Mouse (Mus musculus) naive thymus-derived CD4-positive, alpha-beta T cell, adult 2 months (primary cell): ENCODE measurements around the gene Zfp524.
"Not testable (repeated sequence)": the region's sequence is repeated elsewhere in the genome, so short reads cannot be mapped to it uniquely, and the experiment has no call there.

Experiments
- DNase-seq: peaks from one replicate; pipeline ENCODE4 v3.0.0-alpha.2; 2011; ENCODE audit warnings: low read depth

Zfp524 gene

DNA sequence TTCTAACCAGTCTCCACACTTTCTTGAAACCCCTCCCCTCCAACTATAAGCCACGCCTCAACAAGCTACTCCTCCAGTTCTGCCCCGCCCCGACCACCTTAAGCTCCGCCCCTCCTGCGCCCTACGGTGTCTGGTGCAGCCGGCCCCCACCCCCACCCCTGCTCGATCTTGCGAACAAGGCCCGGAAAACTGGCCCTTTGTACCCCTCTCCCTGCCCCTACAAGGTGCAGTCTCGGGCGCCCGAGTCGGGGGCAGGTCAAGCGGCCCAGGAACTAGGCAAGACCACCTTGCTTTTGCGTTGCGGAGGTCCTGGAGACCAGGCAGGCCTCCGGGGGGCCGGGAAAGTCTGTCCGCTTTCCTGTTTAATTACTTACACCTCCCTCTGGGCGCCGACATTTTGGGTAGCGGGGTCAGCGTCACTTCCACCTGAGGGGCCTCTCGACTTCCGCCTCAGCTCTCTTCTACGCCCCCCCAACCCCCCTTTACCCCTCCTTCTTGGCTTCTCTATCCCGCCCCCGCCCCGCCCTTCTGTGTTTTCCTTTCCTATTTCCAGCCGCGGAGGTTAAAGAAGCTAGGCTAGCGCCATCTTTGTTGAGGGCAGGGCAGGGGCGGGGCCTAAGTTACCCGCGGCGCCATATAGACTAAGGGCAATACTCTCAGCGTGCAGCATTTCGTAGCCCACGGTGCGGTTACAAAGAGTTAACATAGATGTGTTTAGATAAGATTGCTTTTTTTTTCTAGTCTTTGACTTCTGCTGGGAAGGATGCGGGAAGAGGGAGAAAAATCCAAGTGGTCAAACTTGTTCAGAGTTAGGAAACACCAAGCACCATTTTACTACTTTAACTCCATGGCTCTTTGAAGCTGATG lies at the start of gene Zfp524, which contains the start of gene Fiz1:
Gene Zfp524 (plus strand): TSS at position 165 of the 867 bp plus-strand sequence.
Gene Fiz1 (minus strand): TSS at position 447 of the 867 bp plus-strand sequence.
- DNase-seq: peak; percentile 99

DNA sequence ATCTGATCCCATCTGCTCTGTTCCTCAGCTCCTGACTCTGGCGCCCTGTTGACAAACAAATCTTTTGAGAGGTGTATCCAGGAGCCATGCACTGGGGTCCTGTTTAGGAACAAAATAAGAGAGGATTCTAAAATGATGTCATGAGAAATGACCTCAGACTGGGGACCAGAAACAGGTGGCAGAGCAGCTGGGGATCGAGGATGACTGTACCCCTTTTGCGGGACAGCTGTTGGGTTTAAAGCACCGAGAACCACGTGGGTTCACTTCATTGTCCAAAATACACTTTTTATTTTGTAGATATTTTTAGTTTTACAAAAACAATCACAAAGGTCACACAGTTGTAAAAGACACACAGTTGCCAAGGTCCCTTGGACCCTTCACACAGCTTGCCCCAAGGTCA lies 49.2 kb upstream of the Zfp524 start:
- DNase-seq: no peak

DNA sequence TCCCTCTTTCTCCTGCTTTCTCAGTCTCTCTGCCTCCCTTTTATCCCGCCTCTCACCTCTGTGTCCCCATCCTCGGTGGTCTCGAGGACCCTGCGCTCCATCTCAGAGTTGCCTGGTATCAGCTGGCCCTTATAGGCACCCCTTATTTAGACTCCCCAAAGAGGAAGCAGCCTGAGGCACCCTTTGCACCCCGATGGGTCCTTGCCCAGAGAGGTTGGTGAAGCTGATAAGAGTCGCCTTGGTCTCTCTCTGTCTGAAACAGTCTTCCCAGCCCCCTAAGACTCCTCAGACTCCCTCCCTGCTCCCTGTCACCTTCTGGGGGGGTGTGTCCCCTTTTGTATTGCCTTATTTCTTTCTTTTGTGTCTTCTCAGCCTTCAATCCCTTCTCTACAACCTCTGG lies 43.1 kb upstream of the Zfp524 start, which contains the start of gene Sbk3:
Gene Sbk3 (minus strand): TSS at position 101 of the 400 bp plus-strand sequence.
- no peak for DNase-seq

DNA sequence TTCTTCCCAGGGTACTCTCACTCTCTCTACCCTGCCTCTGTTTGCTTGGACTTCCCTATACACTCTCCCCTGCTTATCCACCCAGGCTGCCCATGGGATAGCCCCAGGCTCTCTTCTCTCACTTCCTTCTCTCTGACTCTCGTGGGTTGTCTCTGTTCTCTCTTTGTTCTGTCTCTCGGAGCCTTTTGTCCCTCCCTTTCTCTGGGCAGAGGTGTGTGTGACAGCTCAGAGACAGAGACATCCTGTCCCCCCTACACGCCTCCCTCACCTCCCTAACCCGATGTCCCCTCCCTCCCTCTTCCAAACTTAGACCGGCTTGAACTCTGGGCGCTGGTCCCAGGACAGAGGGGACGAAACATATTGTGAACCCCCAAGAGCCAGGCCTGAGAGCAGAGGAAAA lies 42.5 kb upstream of the Zfp524 start:
- no peak for DNase-seq

DNA sequence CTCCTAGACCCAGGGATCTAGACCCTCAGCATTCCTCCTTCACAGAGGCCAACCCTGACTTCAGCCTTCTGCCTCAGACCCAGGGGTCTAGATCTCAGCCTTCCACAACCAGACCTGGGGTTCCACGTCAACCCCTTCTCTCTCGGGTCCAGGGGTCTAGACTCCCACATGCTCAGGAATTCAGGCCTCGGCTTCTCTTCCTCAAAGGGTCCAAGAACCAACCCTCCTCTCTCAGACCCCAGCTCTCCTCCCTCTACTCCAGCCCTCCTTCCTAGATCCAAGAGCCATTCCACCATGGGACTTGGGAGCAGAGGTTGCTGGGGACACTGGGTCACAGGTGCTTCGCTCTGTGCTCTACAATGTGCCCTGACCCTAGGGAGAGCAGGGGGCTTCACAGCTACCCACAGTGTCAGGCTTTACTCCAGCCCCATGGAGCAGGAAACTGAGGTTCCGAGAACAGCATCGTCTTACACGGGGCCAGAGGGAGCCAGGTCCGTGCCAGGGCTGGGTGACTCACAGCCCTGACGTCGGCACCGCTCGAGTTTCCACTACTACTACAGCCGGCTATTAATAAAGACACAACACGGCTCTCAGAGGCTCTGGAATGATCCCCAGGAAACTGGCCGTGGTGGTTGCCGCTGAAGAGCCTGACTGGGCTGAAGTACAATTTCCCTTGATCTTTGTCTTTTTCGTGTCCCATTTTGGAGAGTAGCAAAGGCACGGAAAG lies 41.7 kb upstream of the Zfp524 start:
- no peak for DNase-seq

DNA sequence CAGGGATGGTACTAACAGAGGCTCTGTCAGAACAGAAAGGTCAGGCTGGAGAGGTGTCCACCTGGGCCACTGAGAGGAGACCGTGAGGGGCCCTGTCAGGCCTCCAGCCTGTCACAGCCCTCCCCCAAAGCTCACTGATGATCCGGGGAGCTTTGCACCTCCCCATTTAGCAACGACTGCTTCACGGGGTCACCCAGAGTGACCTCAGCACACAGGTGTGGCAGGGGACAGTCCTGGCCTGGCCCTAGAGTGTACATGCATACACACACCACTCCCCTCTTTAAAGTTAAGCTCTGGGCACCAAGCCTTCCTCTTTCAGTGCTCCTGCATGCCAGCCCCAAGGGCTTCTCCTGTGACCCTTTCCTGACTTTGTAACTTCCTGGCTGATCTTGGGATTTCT lies 38.8 kb upstream of the Zfp524 start:
- DNase-seq: no peak

DNA sequence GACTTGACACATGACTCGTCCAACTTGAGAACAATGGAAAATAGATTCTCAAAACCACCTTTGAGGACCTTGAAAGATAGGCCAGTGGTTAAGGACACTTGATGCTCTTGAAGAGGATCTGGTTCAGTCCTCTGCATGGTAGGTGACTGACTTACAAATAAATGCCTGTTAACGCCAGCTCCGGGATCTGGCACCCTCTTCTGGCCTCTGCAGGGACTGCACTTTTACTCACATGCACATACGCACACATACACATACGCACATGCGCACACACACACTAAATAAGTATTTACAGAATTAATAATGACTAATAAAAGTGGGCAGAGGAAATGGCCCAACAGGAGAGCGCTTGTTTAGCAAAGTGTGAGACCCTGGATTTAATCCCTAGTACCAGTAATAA lies 37.4 kb upstream of the Zfp524 start:
- no peak for DNase-seq

DNA sequence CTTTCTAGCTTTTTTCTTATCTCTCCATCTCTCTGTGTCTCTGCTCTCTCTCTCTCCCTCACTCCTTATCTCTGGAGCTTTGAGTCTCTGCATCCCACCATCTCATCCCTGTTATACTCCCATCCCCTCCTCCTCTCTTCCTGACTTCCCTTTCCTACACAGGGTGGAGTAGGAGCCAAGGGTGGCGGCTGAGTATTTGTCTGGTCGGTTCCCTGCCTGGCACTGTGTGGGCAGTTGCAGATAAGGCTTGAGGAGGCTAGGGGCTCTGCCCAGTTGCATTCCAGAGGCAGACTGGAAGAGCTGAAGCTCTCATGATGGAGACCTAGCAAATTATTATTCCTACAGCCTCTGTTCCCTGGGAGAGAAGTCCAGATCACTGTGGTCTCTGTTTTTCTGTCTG lies 26.0 kb upstream of the Zfp524 start:
- DNase-seq: no peak

DNA sequence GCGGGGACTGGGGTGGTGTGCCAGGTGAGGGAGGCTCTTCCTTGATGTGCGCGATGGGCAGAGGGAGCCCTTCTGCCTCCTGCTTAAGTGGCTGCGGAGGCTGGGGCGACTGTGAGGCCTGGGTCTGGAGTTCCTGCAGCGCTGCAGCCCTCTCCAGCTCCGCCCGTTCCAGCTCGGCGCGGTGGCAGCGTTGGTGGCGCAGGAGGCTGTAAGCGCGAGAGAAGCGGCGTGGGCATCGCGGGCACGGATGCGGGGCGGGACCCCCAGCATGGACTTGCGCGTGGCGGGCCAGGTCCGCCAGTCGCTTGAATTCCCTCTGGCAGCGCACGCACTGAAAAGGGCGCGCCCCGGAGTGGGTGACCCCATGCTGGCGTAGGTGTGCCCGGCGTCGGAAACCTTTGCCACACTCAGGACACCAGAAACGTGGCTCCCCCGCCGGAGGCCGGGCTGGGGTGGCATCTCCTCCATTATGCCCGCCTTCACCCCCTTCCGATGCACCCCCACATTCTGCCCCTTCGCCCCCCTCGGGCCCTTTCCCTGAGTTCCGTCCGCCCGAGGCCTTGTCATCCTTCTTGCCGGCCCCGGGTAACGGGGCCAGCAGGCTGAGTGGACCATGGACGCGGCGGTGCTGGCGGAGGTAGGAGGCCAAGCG lies 20.7 kb upstream of the Zfp524 start:
- DNase-seq: no peak

DNA sequence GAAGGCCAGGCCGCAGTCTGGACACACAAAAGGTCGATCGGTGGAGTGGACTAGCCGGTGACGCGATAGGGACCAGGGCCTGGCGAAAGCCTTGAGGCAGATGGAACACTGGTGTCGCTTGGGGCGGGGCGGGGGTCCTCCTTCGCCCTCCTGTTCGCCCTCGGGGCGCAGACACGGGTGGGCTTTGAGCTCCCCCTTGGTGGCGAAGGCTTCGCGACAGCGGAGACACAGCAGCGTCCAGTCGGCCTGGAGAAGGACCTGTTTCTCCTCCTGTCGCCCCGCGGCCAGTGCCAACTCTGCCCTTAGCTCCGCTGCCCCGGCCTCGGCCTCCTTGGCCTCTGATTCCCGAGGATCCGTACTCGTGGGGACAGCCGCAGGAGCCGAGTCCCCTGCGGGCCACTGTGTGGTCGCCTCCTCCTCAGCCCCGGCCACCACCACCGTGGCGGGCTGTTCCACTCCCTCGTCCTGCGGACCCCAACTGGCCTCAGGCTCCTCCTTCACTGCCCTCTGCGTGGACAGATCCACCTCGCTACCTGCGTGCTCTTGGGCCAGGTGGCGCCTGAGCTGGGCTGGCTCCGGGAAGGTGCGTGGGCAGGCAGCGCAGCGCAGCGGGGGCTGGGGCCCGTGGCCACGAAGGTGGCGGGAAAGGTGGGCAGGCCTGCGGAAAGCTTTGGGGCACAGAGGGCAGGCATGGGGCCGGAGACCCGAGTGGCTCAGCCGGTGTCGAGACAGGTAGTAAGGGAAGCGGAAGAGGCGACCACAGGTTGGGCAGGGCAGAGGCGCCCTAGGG lies 20.0 kb upstream of the Zfp524 start:
- no peak for DNase-seq

DNA sequence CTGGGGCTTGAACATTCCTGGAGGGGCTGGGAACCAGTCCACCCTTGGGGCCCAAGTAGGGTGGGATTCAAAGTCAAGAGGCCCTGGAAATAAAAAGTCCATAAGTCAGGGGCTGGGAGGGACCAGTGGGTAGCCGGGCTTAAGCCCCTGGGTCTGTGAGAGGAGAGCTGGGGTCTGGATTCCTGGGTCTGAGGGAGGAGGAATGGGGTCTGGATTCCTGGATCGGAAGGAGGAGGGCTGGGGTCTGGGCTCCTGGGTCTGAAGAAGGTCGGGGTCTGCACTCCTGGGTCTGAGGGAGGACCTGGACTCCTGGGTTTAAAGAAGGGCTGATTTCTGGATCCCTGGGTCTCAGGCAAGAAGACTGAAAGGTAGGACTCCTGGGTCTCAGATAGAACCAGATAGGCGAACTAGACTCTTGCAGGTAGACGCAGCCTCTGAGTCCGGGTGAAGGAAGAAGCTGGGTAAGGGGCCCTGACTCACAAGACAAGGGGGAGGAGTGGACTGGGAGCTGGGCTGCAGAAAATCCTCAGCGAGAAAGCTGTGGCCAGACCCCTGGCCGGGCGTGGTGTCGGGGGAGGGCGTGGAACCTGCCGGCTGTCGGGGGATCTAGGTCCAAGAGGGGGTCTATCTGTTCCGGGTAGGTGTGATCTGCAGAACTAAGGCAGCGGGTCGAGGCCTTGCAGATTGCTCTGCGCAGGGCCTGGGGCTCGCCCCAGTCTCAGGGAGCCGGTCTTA lies 18.8 kb upstream of the Zfp524 start:
- DNase-seq: peak; percentile 16

DNA sequence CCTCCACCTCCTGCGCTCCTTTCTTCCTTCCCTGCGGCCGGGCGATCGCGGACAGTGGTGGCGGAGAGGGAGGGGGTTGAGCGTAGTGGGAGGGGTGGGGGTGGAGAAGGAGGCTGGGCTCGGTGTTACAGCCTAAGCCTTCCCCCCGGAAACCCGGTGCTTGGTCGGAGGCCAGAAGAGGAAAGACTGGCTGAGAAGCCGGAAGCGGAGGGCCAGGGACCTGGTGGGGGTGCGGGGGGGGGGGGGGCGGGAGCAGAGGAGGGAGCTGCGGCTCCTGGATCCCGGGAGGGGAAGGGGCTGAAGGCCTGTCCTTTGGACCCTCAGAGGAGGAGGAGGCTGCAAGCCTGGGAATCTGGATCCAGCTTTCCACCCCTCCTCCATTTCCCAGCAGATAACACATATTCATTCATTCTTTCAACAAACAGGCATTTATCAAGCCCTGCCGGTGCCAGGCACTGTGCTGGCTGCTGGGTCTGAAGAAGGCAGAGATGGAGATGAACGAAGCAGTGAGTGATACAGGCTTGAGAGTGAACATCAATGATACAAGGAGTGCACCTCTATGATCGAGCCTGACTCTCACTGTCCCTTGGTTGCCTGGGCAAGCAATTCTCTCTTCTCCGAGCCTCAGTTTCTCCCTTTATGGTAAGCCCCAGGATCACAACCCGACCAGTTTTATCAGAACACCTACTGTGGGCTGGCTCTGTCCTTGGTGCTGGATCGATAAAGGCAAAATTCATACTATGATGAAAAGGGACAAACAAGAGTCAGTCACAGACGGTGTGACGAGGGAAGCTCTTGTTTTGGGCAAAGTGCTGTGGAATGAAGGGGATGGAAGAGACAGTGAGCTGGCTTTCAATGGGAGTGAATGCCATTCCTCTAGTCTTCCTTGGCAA lies 18.0 kb upstream of the Zfp524 start, which contains the start of gene Zfp579:
Gene Zfp579 (minus strand): TSS at position 156 of the 893 bp plus-strand sequence.
- DNase-seq: peak; percentile 86

DNA sequence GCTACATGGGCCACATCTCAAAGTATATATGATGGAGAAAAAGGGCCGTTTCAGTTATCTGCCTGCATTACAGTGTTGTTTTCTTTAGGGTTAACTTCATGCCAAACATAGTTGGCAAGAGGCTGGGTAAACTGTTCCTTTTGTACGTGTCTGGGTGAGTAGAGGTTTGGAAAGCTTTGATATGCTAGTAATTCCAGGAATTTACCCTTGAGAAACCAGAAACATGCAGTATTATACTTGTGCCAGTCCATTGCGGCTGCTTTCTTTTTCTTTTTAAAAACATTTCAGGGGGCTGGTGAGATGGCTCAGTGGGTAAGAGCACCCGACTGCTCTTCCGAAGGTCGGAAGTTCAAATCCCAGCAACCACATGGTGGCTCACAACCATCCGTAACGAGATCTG lies 17.3 kb upstream of the Zfp524 start:
- no peak for DNase-seq

DNA sequence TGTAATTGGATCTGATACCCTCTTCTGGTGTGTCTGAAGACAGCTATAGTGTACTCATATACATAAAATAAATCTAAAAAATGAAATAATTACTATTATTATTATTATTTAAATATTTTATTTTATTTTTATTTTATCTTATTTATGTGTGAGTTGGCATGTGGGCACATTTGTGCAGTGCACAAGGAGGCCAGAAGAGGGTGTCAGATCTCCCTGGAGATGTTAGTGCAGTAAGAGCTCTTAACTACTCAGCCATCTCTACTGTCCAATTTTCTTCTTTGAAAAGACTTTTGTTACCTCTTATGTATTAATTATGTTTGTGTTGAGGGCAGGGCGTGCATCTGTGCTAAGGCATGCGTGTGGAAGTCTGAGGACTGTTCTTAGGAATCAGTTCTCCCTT lies 14.3 kb upstream of the Zfp524 start:
- DNase-seq: peak; percentile 60

DNA sequence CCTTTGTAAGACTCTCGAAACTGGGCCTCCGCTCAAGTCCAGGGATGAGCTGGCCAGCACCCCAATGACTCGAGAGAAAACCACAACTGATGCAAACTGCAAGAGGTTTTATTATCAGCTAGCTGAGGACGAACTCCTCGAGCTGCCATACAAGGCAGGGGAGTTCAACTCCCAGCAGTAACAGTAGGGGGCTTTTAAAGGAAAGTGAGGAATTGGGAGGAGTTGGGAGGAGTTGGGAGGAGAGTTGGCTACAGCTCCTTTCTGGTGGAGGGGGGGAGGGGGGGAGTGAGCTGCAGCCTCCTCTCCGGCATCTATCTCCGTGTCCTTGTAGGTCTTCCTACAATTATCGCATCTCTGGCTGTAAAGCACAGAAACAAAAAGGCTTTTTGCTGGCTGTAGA lies 11.3 kb upstream of the Zfp524 start:
- not testable (repeated sequence) for DNase-seq

DNA sequence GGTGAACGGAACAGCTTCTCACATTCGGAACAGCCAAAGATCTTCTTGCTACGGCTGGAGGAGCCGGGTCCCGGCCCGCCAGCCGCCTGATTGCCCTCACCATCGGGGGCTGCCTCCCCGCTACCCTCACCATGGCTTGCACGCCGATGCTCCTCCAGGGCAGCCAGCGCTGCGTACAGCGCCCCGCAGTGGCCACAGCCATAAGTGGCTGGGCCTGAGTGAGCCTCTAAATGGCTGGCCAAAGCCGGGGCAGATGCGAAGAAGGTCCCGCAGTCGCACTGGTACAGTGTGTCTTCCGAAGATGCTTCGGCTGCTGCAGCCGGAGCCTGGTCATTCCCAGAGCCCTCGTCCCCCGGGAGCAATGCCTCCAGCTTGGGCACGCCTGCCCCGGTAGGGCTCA lies 6.0 kb upstream of the Zfp524 start:
- no peak for DNase-seq

DNA sequence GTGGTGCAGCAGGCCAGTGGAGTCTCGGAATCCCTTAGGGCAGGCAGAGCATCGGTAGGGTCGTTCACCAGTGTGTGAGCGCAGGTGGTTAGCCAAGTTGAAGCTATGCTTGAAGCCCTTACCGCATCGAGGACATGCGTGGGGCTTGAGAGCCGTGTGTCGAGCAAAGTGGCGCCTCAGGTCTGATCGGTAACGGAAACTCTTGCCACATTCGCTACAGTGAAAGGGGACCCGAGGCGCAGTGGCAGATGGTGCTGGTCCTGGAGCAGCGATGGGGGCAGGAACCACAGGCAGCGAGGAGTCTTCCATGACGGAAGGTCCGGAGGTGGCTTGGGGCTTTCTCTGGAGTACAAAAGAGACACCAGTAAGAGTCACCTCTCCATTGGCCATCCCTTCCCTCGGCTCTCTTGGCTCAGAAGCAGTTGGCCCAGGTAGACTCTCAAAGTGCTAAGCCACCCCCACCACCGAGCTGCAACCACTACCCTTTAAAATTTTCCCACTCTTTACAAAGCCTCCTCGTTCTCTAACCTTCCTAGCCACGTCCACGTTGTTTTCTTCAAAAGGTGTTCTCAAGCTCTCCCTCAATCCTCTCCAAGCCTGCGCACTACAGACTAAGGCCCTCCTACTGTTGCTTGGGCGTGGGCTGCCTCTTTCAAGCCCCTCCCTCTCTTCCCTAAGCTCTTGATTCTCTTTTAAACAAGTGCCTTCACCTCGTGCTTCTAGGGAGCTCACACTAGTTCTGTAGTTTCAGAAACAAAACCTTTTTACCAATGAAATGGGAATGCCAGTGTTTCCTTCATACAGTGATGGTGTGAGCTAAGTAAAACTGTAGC lies 1.3 kb upstream of the Zfp524 start:
- DNase-seq: peak; percentile 35

DNA sequence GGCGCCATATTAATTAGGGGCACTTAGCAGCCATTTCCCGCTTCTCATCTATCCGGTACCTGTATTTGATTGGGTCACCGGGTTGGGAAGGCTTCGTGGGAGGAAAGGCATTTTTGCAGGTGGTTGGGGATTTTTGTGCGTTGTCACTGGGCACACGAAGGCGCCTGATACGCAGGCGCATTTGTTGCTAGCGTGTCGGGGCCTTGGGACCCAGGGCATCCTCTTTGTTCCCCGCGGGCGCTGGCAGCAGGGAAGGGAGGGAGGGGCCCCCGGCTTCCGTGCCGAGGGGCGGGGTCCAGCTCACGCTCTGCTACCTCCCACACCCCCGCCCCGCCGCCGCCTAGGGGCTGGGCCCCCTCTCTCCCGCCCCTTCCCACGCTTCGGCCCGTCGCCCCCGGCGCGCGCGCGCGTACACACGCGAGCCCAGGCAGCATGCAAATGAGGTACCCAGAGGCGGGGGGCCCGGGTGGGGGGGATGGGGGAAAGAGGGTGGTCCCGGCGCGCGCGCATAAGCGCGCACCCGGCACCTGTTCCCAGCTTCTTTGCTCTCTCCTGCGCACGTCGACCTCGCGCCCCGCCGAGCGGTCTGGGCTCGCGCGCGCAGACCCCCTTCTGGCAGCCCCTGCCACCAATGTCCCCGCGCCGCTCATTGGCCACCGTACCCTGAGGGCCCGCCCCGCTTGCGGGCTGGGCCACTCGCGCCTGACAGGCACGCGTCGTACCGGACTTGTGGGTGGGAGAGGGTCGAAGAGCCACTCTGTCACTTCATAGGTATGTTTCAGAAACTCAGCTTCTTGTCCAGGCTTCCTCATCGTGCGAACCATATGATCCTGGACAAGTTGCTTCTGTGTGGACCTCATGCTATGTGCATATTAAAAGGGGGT lies 1.1 kb downstream of the Zfp524 start, which contains the start of gene Gm44973:
Gene Gm44973 (plus strand): TSS at position 379 of the 884 bp plus-strand sequence.
- DNase-seq: peak; percentile 98
